Mouse (Mus musculus): Measurements from ENCODE around the gene Ucn2.

DNA sequence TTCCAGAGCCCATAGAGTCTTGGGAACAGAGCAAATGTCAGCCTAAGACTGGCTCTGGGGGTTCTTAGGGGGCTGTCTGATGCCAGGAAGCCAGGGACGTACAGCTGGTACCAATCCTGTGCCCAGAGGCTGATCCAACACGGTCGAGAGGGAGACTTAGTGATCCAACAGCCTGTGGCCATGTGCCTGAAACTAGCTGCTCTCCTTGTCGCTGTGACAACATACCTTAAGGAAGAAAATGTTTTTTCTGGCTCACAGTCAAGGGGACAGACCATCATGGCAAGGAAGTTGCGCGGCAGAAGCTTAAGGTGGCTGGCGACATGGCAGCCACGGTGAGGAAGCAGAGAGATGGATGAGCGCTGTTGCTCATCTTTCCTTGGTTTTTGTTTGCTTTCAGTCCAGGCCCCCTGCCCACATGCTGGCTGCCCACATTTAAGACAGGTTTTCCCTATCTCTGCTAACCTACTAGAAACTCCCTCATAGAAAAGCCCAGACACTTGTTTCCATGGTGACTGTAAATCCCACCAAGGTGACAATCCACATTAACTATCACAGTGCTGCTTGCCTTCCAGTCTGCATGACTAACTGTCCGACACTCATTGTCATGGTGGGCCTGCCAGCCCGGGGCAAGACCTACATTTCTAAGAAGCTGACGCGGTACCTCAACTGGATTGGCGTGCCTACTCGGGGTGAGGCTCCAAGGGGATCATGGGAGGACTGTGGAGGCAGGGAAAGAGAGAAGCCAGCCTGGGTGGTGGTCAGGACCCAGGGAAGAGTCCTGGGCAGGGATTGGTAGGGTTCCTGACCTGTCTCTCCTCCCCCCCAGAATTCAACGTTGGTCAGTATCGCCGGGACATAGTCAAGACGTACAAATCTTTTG, 12.7 kb downstream of the Ucn2 start:
- TF ChIP-seq CTCF (IDR thresholded peaks at IDR 0.05; ENCODE audit: low read depth, low read length) (no peak), GATA1 (IDR thresholded peaks at IDR 0.05; ENCODE audit: borderline replicate concordance, low read length) (no peak), POLR2AphosphoS5 (IDR thresholded peaks at IDR 0.05; ENCODE audit: insufficient replicate concordance, low read depth, low read length) (no peak), GATA2 (IDR thresholded peaks at IDR 0.05; ENCODE audit: borderline replicate concordance, low read depth, low read length) (no peak), TAL1 (conservative IDR thresholded peaks at IDR 0.05; ENCODE audit: low read depth, low read length) (no peak)
